Mouse (Mus musculus) testis, postnatal 10 days (tissue): ENCODE results near the gene Slc29a3.
A peak's percentile ranks its signal among the peaks of the same experiment; 100 is the strongest.
"Not testable (repeated sequence)": the region's sequence is repeated elsewhere in the genome, so short reads cannot be mapped to it uniquely, and the experiment has no call there.

ENCODE experiments used
- DNase-seq: peaks from one replicate; pipeline ENCODE4 v3.0.0; 2021; ENCODE audit warnings: low spot score

The Slc29a3 gene

GRCm38 (mm10) chr10:60726896-60727295 lies 25.7 kb downstream of the Slc29a3 start:
- DNase-seq = no peak

- DNase-seq = no peak
Observed at GRCm38 (mm10) chr10:60724496-60724895, 28.1 kb downstream of the Slc29a3 start.

GRCm38 (mm10) chr10:60723345-60723744 lies 29.2 kb downstream of the Slc29a3 start:
- DNase-seq = no peak

- no peak for DNase-seq
Observed at GRCm38 (mm10) chr10:60721640-60722039, 31.0 kb downstream of the Slc29a3 start.

GRCm38 (mm10) chr10:60720461-60720860 lies 32.1 kb downstream of the Slc29a3 start:
- DNase-seq = no peak

GRCm38 (mm10) chr10:60718491-60718890 lies 34.1 kb downstream of the Slc29a3 start:
- no peak for DNase-seq

- DNase-seq = no peak
Observed at GRCm38 (mm10) chr10:60716449-60716848, 36.1 kb downstream of the Slc29a3 start.

GRCm38 (mm10) chr10:60712299-60712698 lies 40.3 kb downstream of the Slc29a3 start:
- DNase-seq = not testable (repeated sequence)

- DNase-seq = no peak
Observed at GRCm38 (mm10) chr10:60708837-60709236, 43.8 kb downstream of the Slc29a3 start.

GRCm38 (mm10) chr10:60706268-60706667 lies 46.3 kb downstream of the Slc29a3 start:
- DNase-seq = no peak

- DNase-seq = no peak
Observed at GRCm38 (mm10) chr10:60705134-60705533, 47.5 kb downstream of the Slc29a3 start.

- no peak for DNase-seq
Observed at GRCm38 (mm10) chr10:60697775-60698174, 54.8 kb downstream of the Slc29a3 start.

- DNase-seq = peak; percentile 85
Observed at GRCm38 (mm10) chr10:60696975-60697374, 55.6 kb downstream of the Slc29a3 start.

- no peak for DNase-seq
Observed at GRCm38 (mm10) chr10:60696390-60696789, 56.2 kb downstream of the Slc29a3 start, which contains the start of gene Cdh23. Cdh23 (minus strand) TSS chr10:60696490.

- no peak for DNase-seq
Observed at GRCm38 (mm10) chr10:60691671-60692390, 60.8 kb downstream of the Slc29a3 start.

- DNase-seq = peak; percentile 64
Observed at GRCm38 (mm10) chr10:60690960-60691359, 61.6 kb downstream of the Slc29a3 start.

GRCm38 (mm10) chr10:60689396-60689795 lies 63.2 kb downstream of the Slc29a3 start:
- DNase-seq = no peak

GRCm38 (mm10) chr10:60687011-60687776 lies 65.4 kb downstream of the Slc29a3 start:
- peak; percentile 82 for DNase-seq

GRCm38 (mm10) chr10:60686641-60686975 lies 66.0 kb downstream of the Slc29a3 start:
- DNase-seq = peak; percentile 56

- peak; percentile 66 for DNase-seq
Observed at GRCm38 (mm10) chr10:60685764-60686640, 66.6 kb downstream of the Slc29a3 start.

GRCm38 (mm10) chr10:60678926-60679325 lies 73.7 kb downstream of the Slc29a3 start:
- DNase-seq = no peak

GRCm38 (mm10) chr10:60677319-60677718 lies 75.3 kb downstream of the Slc29a3 start:
- DNase-seq = no peak
